Comparison of ENCODE assay signal across 20 mouse cellular contexts in genomic region chr6:48439654-48440053, GRCm38 (mm10). TPM values are rescaled to one million over a fixed set of nuclear protein-coding genes. Genes with fewer than 3 reads are reported as not detected.
DNase-seq lines count a peak whose midpoint lies in the region; ATAC-seq and TF ChIP-seq lines count a peak whose summit lies in the region.
"Had no signal": no experiment of that assay in that cellular context is flagged by ENCODE, and none has a peak within 500 bp of the region (broad histone marks: within the 10 kb centered on the region; RNA-seq: fewer than 3 reads in every experiment).

No protein-coding gene starts in this region.

- peaks cover 1% of the 10 kb centered on the region; the same call in 1 of the 2 replicates for H3K36me3 ChIP-seq in kidney, adult 2 months (ENCODE audit: control insufficient read depth, insufficient read depth, low read length)
- peaks cover 33% of the 10 kb centered on the region for H3K36me3 ChIP-seq in lung, postnatal 0 days (ENCODE audit: insufficient read depth, low read length)

- no peak for TF ChIP-seq POLR2A in kidney, adult 2 months (IDR thresholded peaks at IDR 0.05; ENCODE audit: low read depth, low read length)

- no peak overlapping the region for H3K4me2 ChIP-seq in lung, postnatal 0 days (replicated peaks; ENCODE audit: low read depth, low read length)
- H3K4me2 ChIP-seq: limb, embryonic 15.5 days had no signal

- no peak overlapping the region for H3K9ac ChIP-seq in lung, postnatal 0 days (replicated peaks; ENCODE audit: low read depth)
- H3K9ac ChIP-seq: forebrain, embryonic 15.5 days; limb, embryonic 15.5 days had no signal

- no peak overlapping the region for H3K4me3 ChIP-seq in kidney, adult 2 months (ENCODE audit: insufficient read depth, low read depth, low read length)
- H3K4me3 ChIP-seq in lung, postnatal 0 days (ENCODE audit: low read depth, low read length): no peak overlapping the region
- H3K4me3 ChIP-seq: left cerebral cortex, adult 2 months; limb, embryonic 15.5 days had no signal

- no peaks in the 10 kb centered on the region for H3K9me3 ChIP-seq in lung, postnatal 0 days (ENCODE audit: low read length)
- H3K9me3 ChIP-seq: forebrain, embryonic 15.5 days; limb, embryonic 15.5 days had no signal

- H3K27ac ChIP-seq in kidney, adult 2 months (ENCODE audit: insufficient read depth, low read depth, low read length): 0 out of 2 replicates have a peak overlapping the region, but pooled peaks have one; percentile 44
- H3K27ac ChIP-seq in lung, postnatal 0 days (ENCODE audit: low read length): no peak overlapping the region
- H3K27ac ChIP-seq: forebrain, embryonic 15.5 days; left cerebral cortex, adult 2 months; limb, embryonic 15.5 days had no signal

- ATAC-seq in lung, postnatal 0 days: no peak
- ATAC-seq: activated CD4-positive, CD25-positive, alpha-beta regulatory T cell, adult 4 months; forebrain, embryonic 15.5 days; intestine, postnatal 0 days had no signal

- TF ChIP-seq CTCF in kidney, adult 2 months (conservative IDR thresholded peaks at IDR 0.05; ENCODE audit: insufficient read depth, insufficient read length, low read depth, low read length): no peak
- no peak for TF ChIP-seq CTCF in lung, postnatal 0 days (IDR thresholded peaks at IDR 0.05)

- peaks cover 37% of the 10 kb centered on the region for H3K4me1 ChIP-seq in kidney, adult 2 months (ENCODE audit: control insufficient read depth, insufficient read depth, low read length)
- peaks cover 5% of the 10 kb centered on the region; the same call in 1 of the 2 replicates for H3K4me1 ChIP-seq in lung, postnatal 0 days (ENCODE audit: insufficient read depth, low read depth, low read length)

- peak; percentile 57 for DNase-seq in adrenal gland, postnatal 10 days
- no peak for DNase-seq in adrenal gland, postnatal 14 days
- no peak for DNase-seq in kidney, adult 2 months
- DNase-seq in kidney, postnatal 14 days: no peak
- peak; percentile 82 for DNase-seq in ovary, adult 18-20 months (ENCODE audit: low spot score)
- no peak for DNase-seq in ovary, postnatal 10 days (ENCODE audit: low spot score)
- DNase-seq in lung, postnatal 0 days (ENCODE audit: low spot score): no peak
- DNase-seq in frontal cortex, postnatal 25 days (ENCODE audit: low spot score in 2 of 2): no peak
- DNase-seq: cerebellum, adult 11-12 months; gastrocnemius, postnatal 10 days; heart, postnatal 4 days; lung, adult 18-20 months; spleen, adult 18-20 months; thymus, postnatal 14 days had no signal

- no peaks in the 10 kb centered on the region for H3K27me3 ChIP-seq in kidney, adult 2 months (replicated peaks; ENCODE audit: control insufficient read depth, insufficient read depth, low read length)
- no peaks in the 10 kb centered on the region for H3K27me3 ChIP-seq in lung, postnatal 0 days (replicated peaks; ENCODE audit: insufficient read depth, low read length)

- no peak for TF ChIP-seq EP300 in lung, postnatal 0 days (IDR thresholded peaks at IDR 0.05)

RNA-seq across cellular contexts. Expression of gene Zfp467, which starts 6.0 kb away (rescaled TPM):
- 10 to 100 TPM; 33.2 to 50.2 TPM for total RNA-seq in adrenal gland, postnatal 10 days (2021)
- 41.5 and 42.1 TPM in 2 replicates for total RNA-seq in adrenal gland, postnatal 14 days (2021)
- polyA plus RNA-seq in kidney, adult 2 months (2012; rRNA removed): 67.0 and 80.0 TPM in 2 replicates
- polyA plus RNA-seq in lung, postnatal 0 days (2015; fragmentation: Nextera tagmentation; extraction: Ambion mirVana): 31.5 and 34.6 TPM in 2 replicates

RNA-seq across cellular contexts. Expression of gene Sspo, which starts 8.4 kb away (rescaled TPM):
- total RNA-seq in adrenal gland, postnatal 10 days (2021): 1 to 10 TPM; 1.5 to 2.9 TPM
- 2.6 TPM in 2 replicates for total RNA-seq in adrenal gland, postnatal 14 days (2021)
- polyA plus RNA-seq in kidney, adult 2 months (2012; rRNA removed): 1.5 and 1.9 TPM in 2 replicates
- 0.31 and 0.64 TPM in 2 replicates for polyA plus RNA-seq in lung, postnatal 0 days (2015; fragmentation: Nextera tagmentation; extraction: Ambion mirVana)
- total RNA-seq: common myeloid progenitor, adult 5-6 weeks had no signal

RNA-seq across cellular contexts. Expression of gene Krba1, which starts 44.3 kb away (rescaled TPM):
- total RNA-seq in adrenal gland, postnatal 10 days (2021): 10 to 100 TPM; 20.9 to 38.5 TPM
- total RNA-seq in adrenal gland, postnatal 14 days (2021): 26.3 and 30.5 TPM in 2 replicates
- 16.7 and 22.1 TPM in 2 replicates for polyA plus RNA-seq in kidney, adult 2 months (2012; rRNA removed)
- 7.6 and 8.4 TPM in 2 replicates for polyA plus RNA-seq in lung, postnatal 0 days (2015; fragmentation: Nextera tagmentation; extraction: Ambion mirVana)

Comparison
In these comparisons a context has a peak if more than half of its experiments do, and no peak if none do; other contexts are left out.
1. DNase-seq: peak in adrenal gland, postnatal 10 days (single experiment) and ovary, adult 18-20 months (single experiment); none in adrenal gland, postnatal 14 days (single experiment), kidney, adult 2 months (single experiment), kidney, postnatal 14 days (single experiment), ovary, postnatal 10 days (single experiment), lung, postnatal 0 days (single experiment) and frontal cortex, postnatal 25 days (0 of 2).